Mouse (Mus musculus): ENCODE measurements around the gene Ddx54. TPM values are rescaled to one million over a fixed set of nuclear protein-coding genes. Genes with fewer than 3 reads are reported as not detected.
A peak's percentile ranks its signal among the peaks of the same experiment; 100 is the strongest.

Gene Ddx54
- polyA plus RNA-seq, 1 experiment from 2014 or later: 64.1 TPM

DNA sequence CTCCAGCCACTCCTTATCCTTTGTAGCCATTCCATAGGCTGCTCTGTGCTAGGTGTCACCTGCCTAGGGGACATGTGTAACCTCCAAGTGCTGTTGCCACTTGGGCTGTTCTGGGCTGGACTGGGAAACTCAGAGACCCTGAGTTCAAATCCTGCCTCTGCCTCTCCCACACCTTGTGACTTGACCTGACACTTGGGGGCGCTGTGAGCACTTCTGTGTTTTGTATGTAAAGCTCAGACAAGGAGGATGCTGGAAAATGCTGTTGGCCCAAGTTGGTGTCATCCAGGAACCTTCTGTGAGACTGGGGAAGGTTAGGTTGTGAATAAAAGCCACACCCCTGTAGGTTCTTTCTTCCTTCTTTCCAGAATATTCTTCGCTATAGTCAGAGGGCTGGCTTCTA is 52.3 kb downstream of the Ddx54 start:
- peaks cover 12% of the 10 kb centered on the region for H3K4me1 ChIP-seq
- no peak overlapping the region for H3K27ac ChIP-seq
- peaks cover 27% of the 10 kb centered on the region for H3K27me3 ChIP-seq (ENCODE audit: poor library complexity, severe bottlenecking)
- no peak for DNase-seq (ENCODE audit: extremely low spot score, low spot score)
- H3K36me3 ChIP-seq (replicated peaks): no peaks in the 10 kb centered on the region
- H3K9me3 ChIP-seq: no peaks in the 10 kb centered on the region
- H3K4me3 ChIP-seq: no peak overlapping the region
- WGBS: 68% methylated on average over 2 of the region's 2 CpGs

DNA sequence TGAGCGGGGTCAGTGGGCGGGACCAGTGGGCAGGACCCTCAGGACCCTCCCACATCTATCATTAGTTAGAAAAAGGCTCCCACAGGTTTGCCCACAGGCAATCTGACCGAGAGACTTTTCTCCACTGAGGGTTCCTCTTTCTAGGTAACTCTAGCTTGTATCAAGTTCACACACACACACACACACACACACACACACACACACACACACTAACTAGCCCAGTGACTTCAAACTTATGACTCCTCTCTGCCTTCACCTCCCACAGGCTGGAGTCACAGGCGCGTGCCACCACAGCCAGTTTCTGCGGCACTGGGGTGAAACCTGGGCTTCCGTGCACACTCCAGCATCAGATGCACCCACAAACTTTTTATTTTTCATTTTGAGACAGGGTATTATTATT is 56.2 kb downstream of the Ddx54 start:
- no peak overlapping the region for H3K4me3 ChIP-seq
- H3K9me3 ChIP-seq: no peaks in the 10 kb centered on the region
- peaks cover 6% of the 10 kb centered on the region for H3K4me1 ChIP-seq
- H3K27ac ChIP-seq: no peak overlapping the region
- H3K27me3 ChIP-seq (ENCODE audit: poor library complexity, severe bottlenecking): peaks cover 19% of the 10 kb centered on the region
- 77% methylated on average over 7 of the region's 7 CpGs for WGBS
- DNase-seq (ENCODE audit: extremely low spot score, low spot score): no peak
- H3K36me3 ChIP-seq (replicated peaks): no peaks in the 10 kb centered on the region

DNA sequence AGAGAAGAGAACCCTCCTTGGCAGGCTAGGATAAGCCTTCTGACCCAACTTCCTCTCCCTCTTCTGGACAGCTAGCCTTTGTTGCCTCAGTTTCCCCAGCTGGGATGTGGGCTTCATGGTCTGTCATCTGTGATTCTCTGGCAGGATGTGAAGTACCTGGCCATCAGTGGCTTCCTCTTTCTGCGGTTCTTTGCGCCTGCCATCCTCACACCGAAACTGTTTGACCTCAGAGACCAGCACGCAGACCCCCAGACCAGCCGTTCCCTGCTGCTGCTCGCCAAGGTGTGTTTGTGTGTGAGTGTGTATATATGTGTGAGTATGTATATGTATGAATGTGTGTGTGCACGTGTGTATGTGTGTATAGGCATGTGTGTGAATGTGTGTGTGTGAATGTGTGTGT is 57.6 kb downstream of the Ddx54 start:
- Histone ChIP-seq H3K36me3 (replicated peaks) (no peaks in the 10 kb centered on the region), H3K9me3 (no peaks in the 10 kb centered on the region), H3K4me1 (peaks cover 15% of the 10 kb centered on the region), H3K27me3 (ENCODE audit: poor library complexity, severe bottlenecking) (peaks cover 17% of the 10 kb centered on the region), H3K4me3 (no peak overlapping the region), H3K27ac (no peak overlapping the region)
- WGBS: 86% methylated on average over 7 of the region's 7 CpGs
- DNase-seq (ENCODE audit: extremely low spot score, low spot score): no peak

DNA sequence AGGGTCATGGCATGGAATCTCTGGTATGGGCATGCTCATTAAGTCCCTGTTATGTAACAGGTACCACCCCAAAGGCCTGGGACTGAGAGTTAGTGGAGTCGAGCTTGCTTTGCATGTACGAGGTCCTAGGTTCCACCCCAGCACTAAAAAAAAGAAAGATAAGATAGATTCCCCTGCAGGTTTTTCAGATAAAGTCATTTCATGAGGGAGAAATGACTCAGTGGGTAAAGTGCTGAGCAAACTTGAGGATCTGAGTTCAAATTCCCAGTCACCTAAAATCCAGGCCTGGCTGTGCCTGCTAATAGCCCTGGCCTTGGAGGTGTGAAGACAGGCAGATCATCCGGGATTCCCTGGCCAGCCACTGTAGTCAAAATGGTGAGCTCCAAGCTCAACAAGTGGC is 59.3 kb downstream of the Ddx54 start:
- DNase-seq (ENCODE audit: extremely low spot score, low spot score): no peak
- Histone ChIP-seq H3K27me3 (ENCODE audit: poor library complexity, severe bottlenecking) (peaks cover 6% of the 10 kb centered on the region; the same call in 1 of the 2 replicates), H3K4me1 (peaks cover 9% of the 10 kb centered on the region), H3K4me3 (no peak overlapping the region), H3K9me3 (no peaks in the 10 kb centered on the region), H3K27ac (no peak overlapping the region), H3K36me3 (replicated peaks) (no peaks in the 10 kb centered on the region)
- WGBS: 82% methylated on average over 3 of the region's 3 CpGs

DNA sequence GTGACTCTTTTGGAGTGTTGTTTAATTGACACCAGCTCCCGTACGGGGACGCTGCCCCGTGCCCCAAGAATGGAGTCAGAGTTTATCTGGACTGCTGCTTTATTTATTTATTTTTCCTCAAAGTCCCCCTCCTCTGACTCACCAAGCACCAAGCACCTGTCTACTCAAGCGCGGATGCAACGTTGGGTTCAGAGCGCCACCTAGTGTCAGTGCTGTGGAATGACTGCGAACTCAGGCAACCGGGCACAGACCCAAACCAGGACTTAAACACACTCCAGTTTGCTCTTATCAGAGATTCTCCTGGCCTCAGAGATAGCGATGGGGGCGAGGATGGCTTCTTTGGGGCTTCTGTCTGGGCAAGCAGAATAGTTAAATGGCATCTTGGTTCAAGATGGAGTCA is 61.1 kb downstream of the Ddx54 start:
- no peaks in the 10 kb centered on the region for H3K9me3 ChIP-seq
- DNase-seq (ENCODE audit: extremely low spot score, low spot score): peak; percentile 63
- H3K4me1 ChIP-seq: peaks cover 9% of the 10 kb centered on the region
- H3K36me3 ChIP-seq (replicated peaks): no peaks in the 10 kb centered on the region
- 13% methylated on average over 12 of the region's 12 CpGs for WGBS
- H3K27ac ChIP-seq: no peak overlapping the region
- H3K4me3 ChIP-seq: no peak overlapping the region
- H3K27me3 ChIP-seq (ENCODE audit: poor library complexity, severe bottlenecking): peaks cover 3% of the 10 kb centered on the region; the same call in 1 of the 2 replicates

DNA sequence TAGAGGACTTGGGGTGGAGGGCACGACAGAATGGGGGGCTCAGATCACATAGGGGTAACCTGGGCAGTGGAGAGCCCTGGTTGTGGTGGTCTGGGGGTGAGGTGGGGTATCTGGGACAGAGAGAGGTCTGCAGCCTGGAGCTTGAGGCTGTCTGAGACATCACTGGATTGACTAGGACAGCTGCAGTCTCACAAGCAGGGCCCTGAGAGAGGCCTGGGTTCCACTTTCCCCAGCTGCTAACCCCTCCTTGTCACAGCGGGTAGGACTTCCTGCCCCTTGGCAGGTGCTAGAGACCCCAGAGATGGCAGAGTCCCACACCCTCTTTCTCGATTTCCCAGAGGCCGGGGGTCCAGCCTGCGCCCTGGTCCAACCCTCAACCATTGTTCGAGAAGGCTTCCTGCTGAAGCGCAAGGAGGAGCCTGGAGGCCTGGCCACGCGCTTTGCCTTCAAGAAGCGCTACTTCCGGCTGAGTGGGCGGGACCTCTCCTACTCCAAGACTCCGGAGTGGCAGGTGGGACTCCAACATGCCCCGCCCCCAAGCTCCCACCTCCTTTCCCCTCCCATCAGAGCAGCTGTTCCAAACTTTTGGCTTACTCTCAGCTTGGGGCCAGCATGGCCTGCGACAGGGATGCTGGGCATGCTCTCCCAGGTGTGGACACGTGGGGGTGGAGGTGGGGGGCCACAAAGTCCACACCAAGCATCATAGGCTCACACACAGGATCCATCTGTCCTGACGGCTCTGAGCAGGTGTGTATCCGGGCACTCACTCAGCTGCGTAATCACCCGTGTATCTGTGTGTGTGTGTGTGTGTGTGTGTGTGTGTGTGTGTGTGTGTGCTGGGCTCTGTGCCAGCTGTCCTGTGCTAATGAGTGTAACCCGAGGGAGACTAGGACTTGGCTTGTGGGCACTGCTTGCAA is 61.9 kb downstream of the Ddx54 start:
- Histone ChIP-seq H3K36me3 (replicated peaks) (no peaks in the 10 kb centered on the region), H3K27ac (0 out of 2 replicates have a peak overlapping the region, but pooled peaks have one; percentile 30), H3K27me3 (ENCODE audit: poor library complexity, severe bottlenecking) (peaks cover 9% of the 10 kb centered on the region; the same call in 1 of the 2 replicates), H3K9me3 (no peaks in the 10 kb centered on the region), H3K4me3 (peak overlapping the region; percentile 8; the same call in 1 of the 2 replicates), H3K4me1 (peaks cover 17% of the 10 kb centered on the region)
- 40% methylated on average over 21 of the region's 21 CpGs for WGBS
- DNase-seq (ENCODE audit: extremely low spot score, low spot score): peak; percentile 46

DNA sequence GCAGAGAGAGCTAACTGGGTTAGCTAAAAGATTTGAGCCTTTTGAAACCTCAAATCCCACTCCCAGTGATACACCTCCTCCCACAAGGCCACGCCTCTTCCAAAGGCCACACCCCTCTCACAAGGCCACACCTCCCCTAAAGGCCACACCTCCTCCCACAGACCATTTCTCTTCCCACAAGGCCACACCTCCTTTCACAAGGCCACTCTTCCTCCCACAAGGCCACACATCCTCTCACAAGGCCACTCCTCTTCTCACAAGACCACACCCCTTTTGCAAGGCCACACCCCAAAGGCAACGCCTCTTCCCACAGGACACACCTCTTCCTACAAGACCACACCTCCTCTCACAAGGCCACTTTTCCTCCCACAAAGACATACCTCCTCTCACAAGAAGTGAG is 65.0 kb downstream of the Ddx54 start:
- Histone ChIP-seq H3K27me3 (ENCODE audit: poor library complexity, severe bottlenecking) (peaks cover 29% of the 10 kb centered on the region), H3K4me3 (no peak overlapping the region), H3K4me1 (peaks cover 40% of the 10 kb centered on the region), H3K27ac (no peak overlapping the region), H3K9me3 (no peaks in the 10 kb centered on the region), H3K36me3 (replicated peaks) (no peaks in the 10 kb centered on the region)
- 25% methylated on average over 2 of the region's 2 CpGs for WGBS
- no peak for DNase-seq (ENCODE audit: extremely low spot score, low spot score)

Other genes starting within 250 kb of the Ddx54 start
- gene Lhx5, start 181.0 kb upstream of the Ddx54 start, polyA plus RNA-seq (2016; fragmentation: Nextera tagmentation; extraction: Ambion mirVana): 21.3 and 24.8 TPM in 2 replicates
- gene Sdsl, start 139.9 kb upstream of the Ddx54 start, polyA plus RNA-seq (2016; fragmentation: Nextera tagmentation; extraction: Ambion mirVana): 9.3 and 10.2 TPM in 2 replicates
- not detected in 2 replicates for gene Sds, start 136.2 kb upstream of the Ddx54 start, polyA plus RNA-seq (2016; fragmentation: Nextera tagmentation; extraction: Ambion mirVana)
- gene Plbd2, start 109.1 kb upstream of the Ddx54 start, polyA plus RNA-seq (2016; fragmentation: Nextera tagmentation; extraction: Ambion mirVana): 33.0 and 35.5 TPM in 2 replicates
- 3.7 and 4.4 TPM in 2 replicates for gene Slc8b1, start 101.6 kb upstream of the Ddx54 start, polyA plus RNA-seq (2016; fragmentation: Nextera tagmentation; extraction: Ambion mirVana)
- gene Tpcn1, start 24.1 kb upstream of the Ddx54 start, polyA plus RNA-seq (2016; fragmentation: Nextera tagmentation; extraction: Ambion mirVana): 10.7 and 11.7 TPM in 2 replicates
- 0.37 and 0.84 TPM in 2 replicates for gene Iqcd, start 23.7 kb upstream of the Ddx54 start, polyA plus RNA-seq (2016; fragmentation: Nextera tagmentation; extraction: Ambion mirVana)
- gene Rita1, start 150 bp upstream of the Ddx54 start, polyA plus RNA-seq (2016; fragmentation: Nextera tagmentation; extraction: Ambion mirVana): 16.5 and 17.8 TPM in 2 replicates
- not detected in 2 replicates for gene Cfap73, start 21.5 kb downstream of the Ddx54 start, polyA plus RNA-seq (2016; fragmentation: Nextera tagmentation; extraction: Ambion mirVana)
- 0.21 and 0.24 TPM in 2 replicates for gene Rasal1, start 36.1 kb downstream of the Ddx54 start, polyA plus RNA-seq (2016; fragmentation: Nextera tagmentation; extraction: Ambion mirVana)
- gene Dtx1, start 99.2 kb downstream of the Ddx54 start, polyA plus RNA-seq (2016; fragmentation: Nextera tagmentation; extraction: Ambion mirVana): 1.3 and 2.0 TPM in 2 replicates
- 0.11 TPM in 1 of 2 replicates, not detected in the other for gene Oas2, start 137.1 kb downstream of the Ddx54 start, polyA plus RNA-seq (2016; fragmentation: Nextera tagmentation; extraction: Ambion mirVana)
- 0.07 and 0.14 TPM in 2 replicates for gene Oas3, start 164.9 kb downstream of the Ddx54 start, polyA plus RNA-seq (2016; fragmentation: Nextera tagmentation; extraction: Ambion mirVana)
- not detected in 2 replicates for gene Oas1e, start 182.8 kb downstream of the Ddx54 start, polyA plus RNA-seq (2016; fragmentation: Nextera tagmentation; extraction: Ambion mirVana)
- 0.33 and 0.41 TPM in 2 replicates for gene Oas1c, start 199.8 kb downstream of the Ddx54 start, polyA plus RNA-seq (2016; fragmentation: Nextera tagmentation; extraction: Ambion mirVana)
- not detected in 2 replicates for gene Oas1f, start 234.6 kb downstream of the Ddx54 start, polyA plus RNA-seq (2016; fragmentation: Nextera tagmentation; extraction: Ambion mirVana)
- gene Oas1h, start 248.7 kb downstream of the Ddx54 start, polyA plus RNA-seq (2016; fragmentation: Nextera tagmentation; extraction: Ambion mirVana): not detected in 2 replicates

Measured in forebrain, embryonic 10.5 days (tissue).